Mouse (Mus musculus) fibroblast of lung, adult 2 months (primary cell): ENCODE measurements around the gene Pex14.

Experiments used
- DNase-seq: peaks from one replicate; pipeline ENCODE4 v3.0.0-alpha.2; 2011; ENCODE audit warnings: low read depth

The Pex14 gene

GRCm38 (mm10) chr4:148920610-148921009 lies 179.1 kb downstream of the Pex14 start:
- DNase-seq = no peak

- no peak for DNase-seq
These were observed 180.8 kb downstream of the Pex14 start for GRCm38 (mm10) chr4:148918707-148919447.

- DNase-seq = no peak
These were observed 183.8 kb downstream of the Pex14 start for GRCm38 (mm10) chr4:148915849-148916248.

- DNase-seq = no peak
These were observed 184.6 kb downstream of the Pex14 start for GRCm38 (mm10) chr4:148914863-148915622.

GRCm38 (mm10) chr4:148912826-148913590 lies 186.7 kb downstream of the Pex14 start:
- DNase-seq = no peak

- DNase-seq = no peak
These were observed 187.5 kb downstream of the Pex14 start for GRCm38 (mm10) chr4:148912134-148912533.
